Mouse (Mus musculus) CH12.LX (cell line): Measurements from ENCODE around the gene Qrich1. TPM values are rescaled to one million over a fixed set of nuclear protein-coding genes. Genes with fewer than 3 reads are reported as not detected.
"Not testable (repeated sequence)": the region's sequence is repeated elsewhere in the genome, so short reads cannot be mapped to it uniquely, and the experiment has no call there.

ENCODE experiments used
- DNase-seq: peaks from one replicate; pipeline ENCODE4 v3.0.0-alpha.2; 2013; ENCODE audit errors: extremely low read depth
- H3K27ac ChIP-seq: 2 replicates; pipeline ENCODE4 v1.5.1; 2012; ENCODE audit warnings: low read depth, mild to moderate bottlenecking, control low read depth, moderate library complexity; ENCODE audit not compliant: insufficient read depth
- H3K27me3 ChIP-seq: replicated peaks from 2 replicates; pipeline ENCODE3; 2012; ENCODE audit warnings: inconsistent platforms
- H3K36me3 ChIP-seq, 2 experiments: replicated peaks in 1 of 2; 2 replicates each; pipeline versions ENCODE3 to v1.6.1; 2012; ENCODE audit warnings: inconsistent platforms in 1 of 2, low read length in 1 of 2, mild to moderate bottlenecking in 1 of 2, mixed read lengths in 1 of 2, moderate library complexity in 1 of 2; ENCODE audit not compliant: control insufficient read depth in 1 of 2, insufficient read depth in 1 of 2
- H3K4me1 ChIP-seq, 2 experiments: 2 replicates each; pipeline ENCODE4 v1.6.1; 2012; ENCODE audit warnings: inconsistent platforms in 1 of 2, moderate library complexity in 1 of 2; ENCODE audit not compliant: insufficient read depth in 2 of 2, control insufficient read depth in 1 of 2
- H3K4me2 ChIP-seq: 2 replicates; pipeline ENCODE4 v1.6.1; 2012; ENCODE audit warnings: low read depth, mild to moderate bottlenecking, control low read depth; ENCODE audit not compliant: poor library complexity, insufficient read depth, severe bottlenecking
- H3K4me3 ChIP-seq, 3 experiments: fragments of 150-350 bp in 1 of 3; sonication (generic) in 1 of 3; replicated peaks in 1 of 3; 2 replicates each; pipeline versions ENCODE3 to v1.5.1; 2011 to 2012; ENCODE audit warnings: low read depth in 2 of 3, low read length in 2 of 3, mild to moderate bottlenecking in 2 of 3, moderate library complexity in 2 of 3, control low read depth in 1 of 3, improper control_type of control experiment in 1 of 3, inconsistent platforms in 1 of 3, mixed read lengths in 1 of 3; ENCODE audit not compliant: poor library complexity in 1 of 3
- H3K79me2 ChIP-seq: replicated peaks from 2 replicates; pipeline ENCODE4 v1.6.1; 2012; ENCODE audit warnings: mild to moderate bottlenecking, moderate library complexity; ENCODE audit not compliant: control insufficient read depth, poor library complexity, insufficient read depth, severe bottlenecking; ENCODE audit errors: extremely low read depth
- H3K9ac ChIP-seq: 2 replicates; pipeline ENCODE4 v1.6.1; 2012; ENCODE audit warnings: low read depth, mild to moderate bottlenecking, control low read depth, moderate library complexity; ENCODE audit not compliant: insufficient read depth
- H3K9me3 ChIP-seq: replicated peaks from 2 replicates; pipeline ENCODE3; 2012; ENCODE audit warnings: low read length, inconsistent platforms, mixed read lengths
- BHLHE40 ChIP-seq: IDR thresholded peaks from 2 replicates; pipeline ENCODE4 v1.6.1; 2011; ENCODE audit warnings: mild to moderate bottlenecking, low read depth, low read length, improper control_type of control experiment
- CHD1 ChIP-seq: IDR thresholded peaks from 2 replicates; pipeline ENCODE4 v1.6.1; 2012; ENCODE audit warnings: low read depth, low read length, improper control_type of control experiment, inconsistent platforms
- CTCF ChIP-seq, 2 experiments: IDR thresholded peaks in 1 of 2; conservative IDR thresholded peaks in 1 of 2; 2 replicates each; pipeline ENCODE4 v1.5.1; 2011 to 2012; ENCODE audit warnings: low read depth in 2 of 2, low read length in 2 of 2, improper control_type of control experiment in 1 of 2, inconsistent platforms in 1 of 2, mild to moderate bottlenecking in 1 of 2, moderate library complexity in 1 of 2
- ETS1 ChIP-seq: conservative IDR thresholded peaks from 2 replicates; pipeline ENCODE4 v1.6.1; 2012; ENCODE audit warnings: low read depth, mild to moderate bottlenecking, inconsistent platforms, low read length, improper control_type of control experiment, moderate library complexity
- MAX ChIP-seq: IDR thresholded peaks from 2 replicates; pipeline ENCODE4 v1.6.1; 2011; ENCODE audit warnings: low read length, improper control_type of control experiment
- MEF2A ChIP-seq: IDR thresholded peaks from 2 replicates; pipeline ENCODE4 v1.6.1; 2014; ENCODE audit warnings: low read depth, mild to moderate bottlenecking, inconsistent platforms, low read length, improper control_type of control experiment, borderline replicate concordance
- MXI1 ChIP-seq: IDR thresholded peaks from 2 replicates; pipeline ENCODE4 v1.6.1; 2011; ENCODE audit warnings: mild to moderate bottlenecking, low read depth, low read length, improper control_type of control experiment
- SMC3 ChIP-seq: IDR thresholded peaks from 2 replicates; pipeline ENCODE4 v1.6.1; 2011; ENCODE audit warnings: low read depth, low read length, improper control_type of control experiment
- dilution Hi-C: fragments of 300-500 bp; cut with MboI; formaldehyde crosslinking; loops from 2 replicates; pipeline ENCODE4 v1.14.3; 2020; ENCODE audit warnings: low sequenced_read_pairs; ENCODE audit not compliant: extremely low pct_unique_long_range_greater_than_20kb, extremely low pct_ligation_motif_present
- in situ Hi-C: fragments of 300-500 bp; cut with MboI; formaldehyde crosslinking; loops from 3 replicates; pipeline ENCODE4 v1.14.3; 2019; ENCODE audit warnings: low sequenced_read_pairs, low pct_ligation_motif_present, low pct_unique_long_range_greater_than_20kb, mixed read lengths
- polyA plus RNA-seq: library from polyadenylated mRNA; unstranded; fragments of >175 nt; gene quantifications from 2 replicates; pipeline ENCODE4 v1.2.1, GENCODE M21; 2012; ENCODE audit warnings: low read depth; ENCODE audit not compliant: insufficient read length
- total RNA-seq, 2 experiments: library from RNA; depleted of rRNA; stranded (reverse); fragments of 300-350 nt in 1 of 2; fragments of >200 nt in 1 of 2; gene quantifications; 2 replicates each; pipeline ENCODE4 v1.2.3; 2012 to 2014

The Qrich1 gene
- total and polyA plus RNA-seq, 3 experiments = 72.1 to 117 (median 104) TPM

DNA sequence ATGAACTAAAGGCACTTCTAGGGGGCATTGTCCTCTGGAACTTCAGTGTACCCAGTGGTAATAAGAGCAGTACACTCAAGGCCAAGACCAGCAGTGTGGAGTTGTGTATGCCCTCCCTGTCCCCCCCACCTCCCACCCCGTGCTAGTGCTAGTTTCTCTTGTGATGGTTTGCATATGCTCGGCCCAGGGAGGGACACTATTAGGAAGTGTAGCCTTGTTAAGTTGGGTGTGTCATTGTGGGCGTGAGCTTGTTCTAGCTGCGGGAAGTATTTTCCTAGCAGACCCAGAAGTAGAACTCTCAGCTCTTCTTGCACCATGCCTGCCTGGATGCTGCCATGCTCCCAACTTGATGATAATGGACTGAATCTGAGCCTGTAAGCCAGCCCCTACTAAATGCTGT lies 85.4 kb downstream of the Qrich1 start:
- DNase-seq = no peak
- dilution Hi-C loops (no loop called here), in situ Hi-C loops (no loop called here)
- TF ChIP-seq CHD1 (no peak), MEF2A (no peak), ETS1 (no peak), BHLHE40 (no peak)
- Histone ChIP-seq H3K9me3 (no peaks in the 10 kb centered on the region), H3K4me3 (no peak overlapping the region), H3K27me3 (no peaks in the 10 kb centered on the region), H3K4me1 (0 out of 4 replicates have a peak, but pooled peaks cover 0 to 3% of the 10 kb centered on the region in 2 experiments), H3K79me2 (no peaks in the 10 kb centered on the region), H3K4me2 (no peak overlapping the region), H3K9ac (no peak overlapping the region), H3K27ac (no peak overlapping the region), H3K36me3 (peaks cover 29 to 47% of the 10 kb centered on the region in 2 experiments)

GRCm38 (mm10) chr9:108607929-108608328 lies 91.3 kb downstream of the Qrich1 start:
- DNase-seq, H3K27ac ChIP-seq, dilution Hi-C loops, H3K4me2 ChIP-seq, H3K4me1 ChIP-seq, H3K79me2 ChIP-seq, H3K9ac ChIP-seq, in situ Hi-C loops, H3K9me3 ChIP-seq, H3K4me3 ChIP-seq, H3K27me3 ChIP-seq: not testable (repeated sequence)
- H3K36me3 ChIP-seq = peaks cover 68 to 89% of the 10 kb centered on the region in 2 experiments

DNA sequence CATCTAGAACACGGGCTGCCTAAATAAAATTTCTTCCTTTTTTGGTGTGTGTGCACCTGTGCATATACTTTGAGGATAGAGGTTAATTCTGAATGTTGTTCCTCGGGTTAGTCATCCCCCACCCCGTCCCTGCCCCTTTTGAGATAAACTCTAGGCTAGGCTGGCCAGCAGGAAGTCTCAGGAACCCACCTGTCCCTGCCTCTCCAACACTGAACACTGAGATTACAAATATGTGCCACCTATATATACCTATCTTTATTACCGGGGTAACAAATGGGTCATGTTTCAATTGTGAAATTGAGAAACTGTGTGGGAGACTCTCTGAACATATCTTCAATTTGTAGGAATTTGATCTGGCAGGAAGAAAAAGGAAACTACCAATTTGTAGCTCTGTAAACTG lies 92.3 kb downstream of the Qrich1 start:
- Histone ChIP-seq H3K9ac (no peak overlapping the region), H3K9me3 (no peaks in the 10 kb centered on the region), H3K4me3 (no peak overlapping the region), H3K27me3 (no peaks in the 10 kb centered on the region), H3K4me2 (no peak overlapping the region), H3K79me2 (no peaks in the 10 kb centered on the region), H3K4me1 (peaks cover 0 to 6% of the 10 kb centered on the region in 2 experiments; a peak in 1 of 4 replicates), H3K27ac (no peak overlapping the region), H3K36me3 (peaks cover 68 to 89% of the 10 kb centered on the region in 2 experiments)
- DNase-seq = no peak
- dilution Hi-C loops (no loop called here), in situ Hi-C loops (no loop called here)
- TF ChIP-seq SMC3 (no peak), MXI1 (no peak), CTCF (conservative IDR thresholded peaks at IDR 0.05 in 1 of 2, IDR thresholded peaks at IDR 0.05 in 1 of 2; ENCODE audit: low read depth in 2 of 2, low read length in 2 of 2) (no peak), MAX (no peak)

Other genes with a start within 250 kb of the Qrich1 start
Only the 20 nearest of the 22 such genes appear.
- 84.0 and 96.9 TPM in 2 replicates for gene Rhoa, start 210.7 kb upstream of the Qrich1 start, total RNA-seq (2012; rRNA removed)
- gene Rhoa, start 210.7 kb upstream of the Qrich1 start, total RNA-seq (2014; rRNA removed) = 231 and 243 TPM in 2 replicates
- 308 TPM in 2 replicates for gene Rhoa, start 210.7 kb upstream of the Qrich1 start, polyA plus RNA-seq
- gene Tcta, start 210.6 kb upstream of the Qrich1 start, total RNA-seq (2012; rRNA removed) = 5.0 and 8.7 TPM in 2 replicates
- 7.3 and 7.4 TPM in 2 replicates for gene Tcta, start 210.6 kb upstream of the Qrich1 start, total RNA-seq (2014; rRNA removed)
- gene Tcta, start 210.6 kb upstream of the Qrich1 start, polyA plus RNA-seq = 3.0 and 5.0 TPM in 2 replicates
- 506 and 595 TPM in 2 replicates for gene Gpx1, start 177.9 kb upstream of the Qrich1 start, total RNA-seq (2012; rRNA removed)
- 750 and 883 TPM in 2 replicates for gene Gpx1, start 177.9 kb upstream of the Qrich1 start, total RNA-seq (2014; rRNA removed)
- 694 and 813 TPM in 2 replicates for gene Gpx1, start 177.9 kb upstream of the Qrich1 start, polyA plus RNA-seq
- gene Usp4, start 169.0 kb upstream of the Qrich1 start, total RNA-seq (2012; rRNA removed) = 72.8 and 74.6 TPM in 2 replicates
- 50.6 and 52.1 TPM in 2 replicates for gene Usp4, start 169.0 kb upstream of the Qrich1 start, total RNA-seq (2014; rRNA removed)
- gene Usp4, start 169.0 kb upstream of the Qrich1 start, polyA plus RNA-seq = 86.3 and 93.5 TPM in 2 replicates
- gene 1700102P08Rik, start 124.0 kb upstream of the Qrich1 start, total RNA-seq (2012; rRNA removed) = 0.21 TPM in 2 replicates
- 0.59 TPM in 1 of 2 replicates, not detected in the other for gene 1700102P08Rik, start 124.0 kb upstream of the Qrich1 start, total RNA-seq (2014; rRNA removed)
- gene 1700102P08Rik, start 124.0 kb upstream of the Qrich1 start, polyA plus RNA-seq = 0.26 TPM in 1 of 2 replicates, not detected in the other
- gene Ccdc36, start 88.3 kb upstream of the Qrich1 start, total RNA-seq (2012; rRNA removed) = 0.04 TPM in 2 replicates
- 0.13 and 0.20 TPM in 2 replicates for gene Ccdc36, start 88.3 kb upstream of the Qrich1 start, total RNA-seq (2014; rRNA removed)
- 0.13 TPM in 1 of 2 replicates, not detected in the other for gene Ccdc36, start 88.3 kb upstream of the Qrich1 start, polyA plus RNA-seq
- not detected in 2 replicates for gene BC048562, start 80.3 kb upstream of the Qrich1 start, total RNA-seq (2012; rRNA removed)
- not detected in 2 replicates for gene BC048562, start 80.3 kb upstream of the Qrich1 start, total RNA-seq (2014; rRNA removed)
- not detected in 2 replicates for gene BC048562, start 80.3 kb upstream of the Qrich1 start, polyA plus RNA-seq
- gene Ccdc71, start 56.3 kb upstream of the Qrich1 start, total RNA-seq (2012; rRNA removed) = 16.1 and 19.3 TPM in 2 replicates
- gene Ccdc71, start 56.3 kb upstream of the Qrich1 start, total RNA-seq (2014; rRNA removed) = 13.0 and 14.5 TPM in 2 replicates
- gene Ccdc71, start 56.3 kb upstream of the Qrich1 start, polyA plus RNA-seq = 29.0 and 33.0 TPM in 2 replicates
- 3.1 and 3.5 TPM in 2 replicates for gene Klhdc8b, start 55.2 kb upstream of the Qrich1 start, total RNA-seq (2012; rRNA removed)
- 1.9 and 2.6 TPM in 2 replicates for gene Klhdc8b, start 55.2 kb upstream of the Qrich1 start, total RNA-seq (2014; rRNA removed)
- gene Klhdc8b, start 55.2 kb upstream of the Qrich1 start, polyA plus RNA-seq = 3.4 and 5.2 TPM in 2 replicates
- 0.08 and 0.89 TPM in 2 replicates for gene Lamb2, start 37.1 kb upstream of the Qrich1 start, total RNA-seq (2012; rRNA removed)
- 0.04 TPM in 1 of 2 replicates, not detected in the other for gene Lamb2, start 37.1 kb upstream of the Qrich1 start, total RNA-seq (2014; rRNA removed)
- 0.11 and 0.17 TPM in 2 replicates for gene Lamb2, start 37.1 kb upstream of the Qrich1 start, polyA plus RNA-seq
- 68.7 and 69.9 TPM in 2 replicates for gene Usp19, start 26.2 kb upstream of the Qrich1 start, total RNA-seq (2012; rRNA removed)
- 36.5 TPM in 2 replicates for gene Usp19, start 26.2 kb upstream of the Qrich1 start, total RNA-seq (2014; rRNA removed)
- 84.2 and 106 TPM in 2 replicates for gene Usp19, start 26.2 kb upstream of the Qrich1 start, polyA plus RNA-seq
- gene Qars, start 9.1 kb upstream of the Qrich1 start, total RNA-seq (2012; rRNA removed) = 271 and 322 TPM in 2 replicates
- gene Qars, start 9.1 kb upstream of the Qrich1 start, total RNA-seq (2014; rRNA removed) = 188 and 229 TPM in 2 replicates
- 270 and 293 TPM in 2 replicates for gene Qars, start 9.1 kb upstream of the Qrich1 start, polyA plus RNA-seq
- gene Impdh2, start 43.5 kb downstream of the Qrich1 start, total RNA-seq (2012; rRNA removed) = 405 and 494 TPM in 2 replicates
- gene Impdh2, start 43.5 kb downstream of the Qrich1 start, total RNA-seq (2014; rRNA removed) = 464 and 485 TPM in 2 replicates
- gene Impdh2, start 43.5 kb downstream of the Qrich1 start, polyA plus RNA-seq = 472 and 483 TPM in 2 replicates
- gene Ndufaf3, start 50.6 kb downstream of the Qrich1 start, total RNA-seq (2012; rRNA removed) = 24.6 and 25.7 TPM in 2 replicates
- 15.3 and 15.7 TPM in 2 replicates for gene Ndufaf3, start 50.6 kb downstream of the Qrich1 start, total RNA-seq (2014; rRNA removed)
- gene Ndufaf3, start 50.6 kb downstream of the Qrich1 start, polyA plus RNA-seq = 27.2 and 30.7 TPM in 2 replicates
- 110 and 119 TPM in 2 replicates for gene Dalrd3, start 53.1 kb downstream of the Qrich1 start, total RNA-seq (2012; rRNA removed)
- gene Dalrd3, start 53.1 kb downstream of the Qrich1 start, total RNA-seq (2014; rRNA removed) = 52.6 and 57.4 TPM in 2 replicates
- 100 and 114 TPM in 2 replicates for gene Dalrd3, start 53.1 kb downstream of the Qrich1 start, polyA plus RNA-seq
- gene Wdr6, start 61.9 kb downstream of the Qrich1 start, total RNA-seq (2012; rRNA removed) = 14.3 and 17.8 TPM in 2 replicates
- gene Wdr6, start 61.9 kb downstream of the Qrich1 start, total RNA-seq (2014; rRNA removed) = 9.1 and 9.8 TPM in 2 replicates
- gene Wdr6, start 61.9 kb downstream of the Qrich1 start, polyA plus RNA-seq = 14.9 and 16.3 TPM in 2 replicates
- 9.1 and 11.0 TPM in 2 replicates for gene P4htm, start 80.9 kb downstream of the Qrich1 start, total RNA-seq (2012; rRNA removed)
- 4.8 and 5.4 TPM in 2 replicates for gene P4htm, start 80.9 kb downstream of the Qrich1 start, total RNA-seq (2014; rRNA removed)
- 7.9 and 9.5 TPM in 2 replicates for gene P4htm, start 80.9 kb downstream of the Qrich1 start, polyA plus RNA-seq
- 28.1 and 29.0 TPM in 2 replicates for gene Arih2, start 132.6 kb downstream of the Qrich1 start, total RNA-seq (2012; rRNA removed)
- gene Arih2, start 132.6 kb downstream of the Qrich1 start, total RNA-seq (2014; rRNA removed) = 33.5 and 41.2 TPM in 2 replicates
- gene Arih2, start 132.6 kb downstream of the Qrich1 start, polyA plus RNA-seq = 35.3 and 36.6 TPM in 2 replicates
- gene Slc25a20, start 145.3 kb downstream of the Qrich1 start, total RNA-seq (2012; rRNA removed) = 15.9 and 20.9 TPM in 2 replicates
- 18.9 and 20.8 TPM in 2 replicates for gene Slc25a20, start 145.3 kb downstream of the Qrich1 start, total RNA-seq (2014; rRNA removed)
- 16.7 and 18.6 TPM in 2 replicates for gene Slc25a20, start 145.3 kb downstream of the Qrich1 start, polyA plus RNA-seq
- 14.9 and 18.8 TPM in 2 replicates for gene Prkar2a, start 172.5 kb downstream of the Qrich1 start, total RNA-seq (2012; rRNA removed)
- 10.1 and 13.6 TPM in 2 replicates for gene Prkar2a, start 172.5 kb downstream of the Qrich1 start, total RNA-seq (2014; rRNA removed)
- gene Prkar2a, start 172.5 kb downstream of the Qrich1 start, polyA plus RNA-seq = 41.4 and 44.4 TPM in 2 replicates